Mouse (Mus musculus) MEL (cell line): ENCODE measurements around the gene Cxcl3. TPM values are rescaled to one million over a fixed set of nuclear protein-coding genes. Genes with fewer than 3 reads are reported as not detected.

ENCODE experiments used
- DNase-seq: peaks from one replicate; pipeline ENCODE4 v3.0.0; 2011; ENCODE audit warnings: low read depth, low spot score
- H3K27ac ChIP-seq: 2 replicates; pipeline ENCODE4 v1.5.1; 2012; ENCODE audit warnings: low read depth, mild to moderate bottlenecking, control low read depth, low read length, moderate library complexity; ENCODE audit not compliant: control insufficient read depth
- H3K27me3 ChIP-seq, 2 experiments: fragments of 150-350 bp in 1 of 2; sonication (generic) in 1 of 2; 2 replicates each; pipeline ENCODE4 v1.6.1; 2012; ENCODE audit warnings: low read length in 2 of 2, mild to moderate bottlenecking in 2 of 2, improper control_type of control experiment in 1 of 2, moderate library complexity in 1 of 2; ENCODE audit not compliant: insufficient read depth in 2 of 2, control insufficient read depth in 1 of 2
- H3K36me3 ChIP-seq, 2 experiments: 2 replicates each; pipeline ENCODE4 v1.6.1; 2012 to 2014; ENCODE audit warnings: low read length in 2 of 2, improper control_type of control experiment in 1 of 2, inconsistent platforms in 1 of 2, mild to moderate bottlenecking in 1 of 2; ENCODE audit not compliant: insufficient read depth in 2 of 2, control insufficient read depth in 1 of 2
- H3K4me1 ChIP-seq, 2 experiments: fragments of 150-350 bp in 1 of 2; sonication (generic) in 1 of 2; 2 replicates each; pipeline ENCODE4 v1.6.1; 2012; ENCODE audit warnings: low read length in 2 of 2, improper control_type of control experiment in 1 of 2, mild to moderate bottlenecking in 1 of 2; ENCODE audit not compliant: insufficient read depth in 2 of 2, control insufficient read depth in 1 of 2
- H3K4me3 ChIP-seq, 2 experiments: fragments of 150-350 bp in 1 of 2; sonication (generic) in 1 of 2; 2 replicates each; pipeline ENCODE4 v1.5.1; 2012; ENCODE audit warnings: low read depth in 2 of 2, low read length in 2 of 2, mild to moderate bottlenecking in 2 of 2, moderate library complexity in 2 of 2, control low read depth in 1 of 2, improper control_type of control experiment in 1 of 2; ENCODE audit not compliant: control insufficient read depth in 1 of 2, insufficient read depth in 1 of 2
- H3K79me2 ChIP-seq: 2 replicates; pipeline ENCODE4 v1.6.1; 2012; ENCODE audit warnings: mild to moderate bottlenecking, low read length, moderate library complexity; ENCODE audit not compliant: control insufficient read depth, poor library complexity, insufficient read depth
- H3K9ac ChIP-seq: 2 replicates; pipeline ENCODE4 v1.6.1; 2012; ENCODE audit warnings: low read depth, mild to moderate bottlenecking, control low read depth, low read length, moderate library complexity; ENCODE audit not compliant: control insufficient read depth, poor library complexity, severe bottlenecking
- H3K9me3 ChIP-seq: fragments of 150-350 bp; sonication (generic); replicated peaks from 2 replicates; pipeline ENCODE4 v1.6.1; 2012; ENCODE audit warnings: mild to moderate bottlenecking, low read length, improper control_type of control experiment, moderate library complexity; ENCODE audit not compliant: insufficient read depth
- CHD1 ChIP-seq: IDR thresholded peaks from 2 replicates; pipeline ENCODE4 v1.6.1; 2012; ENCODE audit warnings: low read depth, mild to moderate bottlenecking, inconsistent platforms, low read length, improper control_type of control experiment
- CHD2 ChIP-seq: IDR thresholded peaks from 2 replicates; pipeline ENCODE4 v1.6.1; 2011; ENCODE audit warnings: low read length, improper control_type of control experiment
- EP300 ChIP-seq, 2 experiments: IDR thresholded peaks; 2 replicates each; pipeline ENCODE4 v1.6.1; 2011; ENCODE audit warnings: improper control_type of control experiment in 2 of 2, low read length in 2 of 2, low read depth in 1 of 2, mild to moderate bottlenecking in 1 of 2
- ETS1 ChIP-seq: IDR thresholded peaks from 2 replicates; pipeline ENCODE4 v1.6.1; 2012; ENCODE audit warnings: low read depth, mild to moderate bottlenecking, inconsistent platforms, low read length, improper control_type of control experiment, moderate library complexity
- GABPA ChIP-seq: IDR thresholded peaks from 2 replicates; pipeline ENCODE4 v1.6.1; 2012; ENCODE audit warnings: low read depth, mild to moderate bottlenecking, inconsistent platforms, low read length, improper control_type of control experiment, moderate library complexity
- GATA1 ChIP-seq: IDR thresholded peaks from 2 replicates; pipeline ENCODE4 v1.6.1; 2011; ENCODE audit warnings: low read depth, low read length, improper control_type of control experiment
- JUND ChIP-seq: IDR thresholded peaks from 2 replicates; pipeline ENCODE4 v1.6.1; 2011; ENCODE audit warnings: low read depth, mild to moderate bottlenecking, improper control_type of control experiment, low read length
- MAFK ChIP-seq: IDR thresholded peaks from 2 replicates; pipeline ENCODE4 v1.6.1; 2011; ENCODE audit warnings: low read depth, mild to moderate bottlenecking, low read length, improper control_type of control experiment, borderline replicate concordance
- MXI1 ChIP-seq: IDR thresholded peaks from 2 replicates; pipeline ENCODE4 v1.6.1; 2011; ENCODE audit warnings: mild to moderate bottlenecking, low read depth, low read length, improper control_type of control experiment
- MYC ChIP-seq: IDR thresholded peaks from 2 replicates; pipeline ENCODE4 v1.6.1; 2011; ENCODE audit warnings: low read depth, mild to moderate bottlenecking, low read length, improper control_type of control experiment, moderate library complexity
- RAD21 ChIP-seq: IDR thresholded peaks from 2 replicates; pipeline ENCODE4 v1.6.1; 2011; ENCODE audit warnings: mild to moderate bottlenecking, low read depth, low read length, improper control_type of control experiment
- SIN3A ChIP-seq: IDR thresholded peaks from 2 replicates; pipeline ENCODE4 v1.6.1; 2012; ENCODE audit warnings: low read length, improper control_type of control experiment, inconsistent platforms
- TBP ChIP-seq: IDR thresholded peaks from 2 replicates; pipeline ENCODE4 v1.8.0; 2011; ENCODE audit warnings: low read depth, low read length, improper control_type of control experiment
- UBTF ChIP-seq: IDR thresholded peaks from 2 replicates; pipeline ENCODE4 v1.6.1; 2012; ENCODE audit warnings: low read depth, mild to moderate bottlenecking, inconsistent platforms, low read length, improper control_type of control experiment, moderate library complexity, borderline replicate concordance; ENCODE audit not compliant: insufficient read depth
- ZC3H11A ChIP-seq: IDR thresholded peaks from 2 replicates; pipeline ENCODE4 v1.6.1; 2012; ENCODE audit warnings: low read depth, mild to moderate bottlenecking, inconsistent platforms, low read length, improper control_type of control experiment
- ZMIZ1 ChIP-seq: IDR thresholded peaks from 2 replicates; pipeline ENCODE4 v1.6.1; 2012; ENCODE audit warnings: low read depth, mild to moderate bottlenecking, inconsistent platforms, low read length, improper control_type of control experiment, moderate library complexity
- polyA plus RNA-seq, 2 experiments: library from polyadenylated mRNA; stranded (reverse) in 1 of 2; unstranded in 1 of 2; fragments of >175 nt in 1 of 2; fragments of >200 nt in 1 of 2; gene quantifications; 2 replicates each; pipeline versions ENCODE4 v1.2.1 to v1.2.4; 2012; ENCODE audit warnings: low replicate concordance in 2 of 2, low read depth in 1 of 2; ENCODE audit not compliant: insufficient read length in 2 of 2, insufficient read depth in 1 of 2, missing spikeins in 1 of 2
- total RNA-seq: library from RNA; depleted of rRNA; stranded (reverse); fragments of 300-350 nt; gene quantifications from 2 replicates; pipeline ENCODE4 v1.2.3, GENCODE M21; 2012

The Cxcl3 gene
- total and polyA plus RNA-seq, 3 experiments: not detected

GRCm38 (mm10) chr5:90758020-90758605, 27.8 kb upstream of the Cxcl3 start:
- Histone ChIP-seq H3K27me3 (no peaks in the 10 kb centered on the region), H3K27ac (no peak overlapping the region), H3K79me2 (no peaks in the 10 kb centered on the region), H3K4me1 (peaks cover 0 to 6% of the 10 kb centered on the region in 2 experiments; a peak in 3 of 4 replicates), H3K9ac (0 out of 2 replicates have a peak overlapping the region, but pooled peaks have one; percentile 14), H3K4me3 (no peak overlapping the region), H3K36me3 (peaks cover 0 to 8% of the 10 kb centered on the region in 2 experiments; a peak in 2 of 4 replicates), H3K9me3 (no peaks in the 10 kb centered on the region)
- TF ChIP-seq ZC3H11A (no peak), SIN3A (no peak), ZMIZ1 (no peak), CHD1 (no peak), JUND (no peak), RAD21 (no peak), UBTF (no peak), GABPA (peak; percentile 81; the same call in 1 of the 2 replicates), MAFK (peak; percentile 70; the same call in 1 of the 2 replicates), MXI1 (no peak), EP300 (IDR thresholded peaks at IDR 0.05; ENCODE audit: low read depth in 1 of 2, low read length in 2 of 2) (peak in 1 of 2 experiments; percentile 51; a peak in 1 of 4 replicates), GATA1 (peak; percentile 40; the same call in 1 of the 2 replicates), CHD2 (no peak), ETS1 (peak; percentile 64)
- DNase-seq: peak; percentile 65

DNA sequence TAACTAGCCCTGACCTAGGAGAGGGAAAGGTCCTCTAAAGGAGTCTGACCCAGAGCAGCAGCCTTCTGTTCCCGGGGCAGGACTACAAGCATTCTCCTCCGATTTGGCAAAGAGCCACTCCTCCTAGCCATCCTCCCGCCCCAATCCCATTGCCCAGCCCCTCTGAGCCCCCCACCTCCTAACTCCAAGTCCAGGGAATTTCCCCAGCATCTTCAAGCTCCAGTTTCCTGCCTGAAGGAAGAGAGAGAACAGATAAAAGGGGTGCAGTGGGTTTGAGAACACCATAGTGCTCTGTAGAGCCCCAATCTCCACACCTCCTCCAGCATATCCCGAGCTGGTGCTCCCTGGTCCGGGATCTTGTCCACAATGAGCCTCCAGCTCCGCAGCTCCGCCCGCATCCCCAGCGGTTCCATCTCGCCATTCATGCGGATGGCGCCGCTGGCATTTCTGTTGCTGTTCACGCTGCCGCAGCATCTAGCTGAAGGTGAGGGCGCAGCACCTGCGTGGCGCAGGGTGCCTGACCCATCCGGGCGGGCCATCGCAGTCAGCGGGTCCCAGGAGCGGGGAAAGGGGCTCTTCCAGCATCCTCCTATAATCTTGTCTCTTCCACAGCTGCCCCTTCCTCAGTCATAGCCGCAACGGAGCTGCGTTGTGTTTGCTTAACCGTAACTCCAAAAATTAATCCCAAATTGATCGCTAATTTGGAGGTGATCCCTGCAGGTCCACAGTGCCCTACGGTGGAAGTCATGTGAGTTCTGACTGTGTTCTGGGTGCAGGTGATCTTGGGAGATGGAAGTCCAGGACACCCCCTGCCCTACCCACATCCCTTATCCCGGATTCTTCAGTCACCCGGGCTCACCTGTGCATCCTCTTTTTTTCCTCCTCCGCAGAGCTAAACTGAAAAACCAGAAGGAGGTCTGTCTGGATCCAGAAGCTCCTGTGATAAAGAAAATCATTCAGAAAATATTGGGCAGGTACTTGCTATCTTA, 26.5 kb upstream of the Cxcl3 start, which contains the start of gene Cxcl5:
Cxcl5 (plus strand) TSS at position 284 of the 989 bp plus-strand sequence.
- H3K4me3 ChIP-seq: no peak within 1 kb of the TSS
- no peak for TF ChIP-seq TBP
- no peak for TF ChIP-seq SIN3A
- no peak for TF ChIP-seq MYC
- TF ChIP-seq, all 39 proteins: peak for 0
- no peak within 1 kb of the TSS for H3K27ac ChIP-seq
- 0 out of 2 replicates have a peak within 1 kb of the TSS, but pooled peaks have one; percentile 14 for H3K9ac ChIP-seq
- peaks cover 0 to 6% of the 10 kb centered on the region in 2 experiments; a peak in 3 of 4 replicates for H3K4me1 ChIP-seq
- H3K27me3 ChIP-seq: no peaks in the 10 kb centered on the region
- H3K36me3 ChIP-seq: peaks cover 0 to 8% of the 10 kb centered on the region in 2 experiments; a peak in 2 of 4 replicates
- H3K9me3 ChIP-seq: no peaks in the 10 kb centered on the region
- no peak for DNase-seq
- H3K79me2 ChIP-seq: no peaks in the 10 kb centered on the region
